Mouse (Mus musculus) spleen, adult 2 months (tissue): ENCODE data around the gene Hk2. TPM values are rescaled to one million over a fixed set of nuclear protein-coding genes. Genes with fewer than 3 reads are reported as not detected.

Experiments used
- DNase-seq, 2 experiments: peaks; one replicate each; pipeline versions ENCODE4 v3.0.0 to v3.0.0-alpha.2; 2012 to 2021; ENCODE audit warnings: low spot score in 2 of 2, low read depth in 1 of 2
- H3K27ac ChIP-seq: fragments of 200-500 bp; 2 replicates; pipeline ENCODE4 v1.5.1; 2012; ENCODE audit warnings: low read length, inconsistent platforms; ENCODE audit not compliant: insufficient read depth
- H3K27me3 ChIP-seq: fragments of 200-500 bp; 2 replicates; pipeline ENCODE4 v1.6.1; 2012; ENCODE audit warnings: mild to moderate bottlenecking, moderate library complexity, low read length, inconsistent platforms; ENCODE audit not compliant: control insufficient read depth, insufficient read depth
- H3K36me3 ChIP-seq: fragments of 200-500 bp; 2 replicates; pipeline ENCODE4 v1.6.1; 2012; ENCODE audit warnings: mild to moderate bottlenecking, low read length, inconsistent platforms; ENCODE audit not compliant: control insufficient read depth, insufficient read depth
- H3K4me1 ChIP-seq: fragments of 200-500 bp; 2 replicates; pipeline ENCODE4 v1.6.1; 2011; ENCODE audit warnings: inconsistent platforms; ENCODE audit not compliant: control insufficient read depth, insufficient read depth, insufficient read length
- H3K4me3 ChIP-seq: fragments of 200-500 bp; 2 replicates; pipeline ENCODE4 v1.5.1; 2011; ENCODE audit warnings: mild to moderate bottlenecking, inconsistent platforms; ENCODE audit not compliant: insufficient read depth, insufficient read length; ENCODE audit errors: extremely low read depth
- CTCF ChIP-seq: fragments of 200-500 bp; IDR thresholded peaks from 2 replicates; pipeline ENCODE4 v1.5.1; 2011; ENCODE audit warnings: mild to moderate bottlenecking, inconsistent platforms; ENCODE audit not compliant: insufficient read depth, insufficient read length, insufficient replicate concordance; ENCODE audit errors: extremely low read depth
- POLR2A ChIP-seq: fragments of 200-500 bp; IDR thresholded peaks from 2 replicates; pipeline ENCODE4 v1.6.1; 2011; ENCODE audit warnings: low read depth, low read length, inconsistent platforms
- WGBS: fragments of 180-500 bp; shearing (Covaris S2); methylation state at CpG from one replicate; pipeline ENCODE4 v1.1.7; 2018; 5-methylcytosine and 5-hydroxymethylcytosine counted together
- polyA plus RNA-seq: library from polyadenylated mRNA; depleted of rRNA; stranded (reverse); fragments of >200 nt; gene quantifications from 2 replicates; pipeline ENCODE4 v1.2.3, GENCODE M21; 2012

Gene Hk2
- polyA plus RNA-seq, 1 experiment = 2.6 TPM

- Histone ChIP-seq H3K4me1 (peaks cover 9% of the 10 kb centered on the region; the same call in 1 of the 2 replicates), H3K4me3 (no peak overlapping the region), H3K27ac (no peak overlapping the region), H3K36me3 (no peaks in the 10 kb centered on the region), H3K27me3 (no peaks in the 10 kb centered on the region)
- no peak for DNase-seq
- 84% methylated on average over 2 of the region's 2 CpGs for WGBS
- TF ChIP-seq CTCF (no peak), POLR2A (no peak)
These were observed 11.5 kb downstream of the Hk2 start for GRCm38 (mm10) chr6:82762728-82763127.

- Histone ChIP-seq H3K36me3 (no peaks in the 10 kb centered on the region), H3K27me3 (no peaks in the 10 kb centered on the region), H3K4me1 (peaks cover 9% of the 10 kb centered on the region; the same call in 1 of the 2 replicates), H3K27ac (no peak overlapping the region), H3K4me3 (no peak overlapping the region)
- WGBS = 79% methylated on average over 3 of the region's 3 CpGs
- no peak for DNase-seq
- TF ChIP-seq CTCF (no peak), POLR2A (no peak)
These were observed 13.4 kb downstream of the Hk2 start for GRCm38 (mm10) chr6:82760749-82761357.

GRCm38 (mm10) chr6:82759241-82759640 is 15.0 kb downstream of the Hk2 start:
- H3K27me3 ChIP-seq = no peaks in the 10 kb centered on the region
- no peak for TF ChIP-seq POLR2A
- TF ChIP-seq CTCF = no peak
- WGBS = 87% methylated on average over 5 of the region's 5 CpGs
- no peak overlapping the region for H3K27ac ChIP-seq
- H3K36me3 ChIP-seq = no peaks in the 10 kb centered on the region
- DNase-seq = no peak
- no peak overlapping the region for H3K4me3 ChIP-seq
- peaks cover 9% of the 10 kb centered on the region; the same call in 1 of the 2 replicates for H3K4me1 ChIP-seq

- H3K27ac ChIP-seq = no peak overlapping the region
- H3K27me3 ChIP-seq = no peaks in the 10 kb centered on the region
- no peaks in the 10 kb centered on the region for H3K36me3 ChIP-seq
- no peak for DNase-seq
- H3K4me3 ChIP-seq = no peak overlapping the region
- 90% methylated on average over 9 of the region's 9 CpGs for WGBS
- H3K4me1 ChIP-seq = no peaks in the 10 kb centered on the region
- TF ChIP-seq CTCF = no peak
- no peak for TF ChIP-seq POLR2A
These were observed 17.4 kb downstream of the Hk2 start for GRCm38 (mm10) chr6:82756799-82757210.

- no peak overlapping the region for H3K4me3 ChIP-seq
- 95% methylated on average over 7 of the region's 7 CpGs for WGBS
- H3K27ac ChIP-seq = no peak overlapping the region
- TF ChIP-seq POLR2A = no peak
- TF ChIP-seq CTCF = no peak
- no peaks in the 10 kb centered on the region for H3K27me3 ChIP-seq
- no peak for DNase-seq
- no peaks in the 10 kb centered on the region for H3K4me1 ChIP-seq
- no peaks in the 10 kb centered on the region for H3K36me3 ChIP-seq
These were observed 18.0 kb downstream of the Hk2 start for GRCm38 (mm10) chr6:82756216-82756615.

GRCm38 (mm10) chr6:82755338-82755737 is 18.9 kb downstream of the Hk2 start:
- Histone ChIP-seq H3K36me3 (no peaks in the 10 kb centered on the region), H3K27ac (no peak overlapping the region), H3K27me3 (no peaks in the 10 kb centered on the region), H3K4me1 (no peaks in the 10 kb centered on the region), H3K4me3 (no peak overlapping the region)
- DNase-seq = no peak
- TF ChIP-seq CTCF = no peak
- TF ChIP-seq POLR2A = no peak
- 69% methylated on average over 2 of the region's 2 CpGs for WGBS

- Histone ChIP-seq H3K27ac (no peak overlapping the region), H3K4me1 (no peaks in the 10 kb centered on the region), H3K4me3 (no peak overlapping the region), H3K27me3 (no peaks in the 10 kb centered on the region), H3K36me3 (no peaks in the 10 kb centered on the region)
- TF ChIP-seq CTCF = no peak
- TF ChIP-seq POLR2A = no peak
- no peak for DNase-seq
- WGBS = 95% methylated on average over 6 of the region's 6 CpGs
These were observed 19.5 kb downstream of the Hk2 start for GRCm38 (mm10) chr6:82754769-82755168.
